Mouse (Mus musculus) urinary bladder, postnatal 4 days (tissue): ENCODE results near the gene Gm3727.
"Not testable (repeated sequence)": the region's sequence is repeated elsewhere in the genome, so short reads cannot be mapped to it uniquely, and the experiment has no call there.

Experiments
- DNase-seq, 2 experiments: peaks; one replicate each; pipeline ENCODE4 v3.0.0; 2021 to 2022; ENCODE audit warnings: low spot score in 2 of 2

The Gm3727 gene

GRCm38 (mm10) chr14:7264614-7265013, at the start of gene Gm3727:
Gm3727 (minus strand) TSS chr14:7264714.
- not testable (repeated sequence) for DNase-seq

DNA sequence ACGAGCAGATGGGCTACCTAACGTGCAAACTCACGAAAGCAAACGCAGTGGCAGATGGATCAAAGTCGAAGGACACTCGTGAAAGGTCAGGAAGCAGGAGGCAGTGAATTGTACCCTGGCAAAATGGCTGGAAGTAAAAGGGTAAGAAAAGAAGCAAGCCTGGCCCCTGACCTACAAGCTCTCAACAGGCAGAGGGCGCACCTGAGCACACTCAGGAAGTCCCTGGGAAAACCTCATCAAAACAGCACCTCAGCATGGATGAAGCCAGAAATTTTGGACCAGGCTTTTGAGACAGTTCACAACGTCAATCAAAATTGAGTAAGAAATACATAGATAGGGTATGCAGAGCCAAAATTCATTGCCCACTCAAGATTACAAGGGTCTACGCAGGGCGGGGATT, 21.0 kb downstream of the Gm3727 start:
- DNase-seq: not testable (repeated sequence)
